Mouse (Mus musculus) MEL (cell line): ENCODE measurements around the gene Sema3b. TPM values are rescaled to one million over a fixed set of nuclear protein-coding genes. Genes with fewer than 3 reads are reported as not detected.

Experiments
- DNase-seq: peaks from one replicate; pipeline ENCODE4 v3.0.0; 2011; ENCODE audit warnings: low read depth, low spot score
- H3K27ac ChIP-seq: 2 replicates; pipeline ENCODE4 v1.5.1; 2012; ENCODE audit warnings: low read depth, mild to moderate bottlenecking, control low read depth, low read length, moderate library complexity; ENCODE audit not compliant: control insufficient read depth
- H3K27me3 ChIP-seq, 2 experiments: fragments of 150-350 bp in 1 of 2; sonication (generic) in 1 of 2; 2 replicates each; pipeline ENCODE4 v1.6.1; 2012; ENCODE audit warnings: low read length in 2 of 2, mild to moderate bottlenecking in 2 of 2, improper control_type of control experiment in 1 of 2, moderate library complexity in 1 of 2; ENCODE audit not compliant: insufficient read depth in 2 of 2, control insufficient read depth in 1 of 2
- H3K36me3 ChIP-seq, 2 experiments: 2 replicates each; pipeline ENCODE4 v1.6.1; 2012 to 2014; ENCODE audit warnings: low read length in 2 of 2, improper control_type of control experiment in 1 of 2, inconsistent platforms in 1 of 2, mild to moderate bottlenecking in 1 of 2; ENCODE audit not compliant: insufficient read depth in 2 of 2, control insufficient read depth in 1 of 2
- H3K4me1 ChIP-seq, 2 experiments: fragments of 150-350 bp in 1 of 2; sonication (generic) in 1 of 2; 2 replicates each; pipeline ENCODE4 v1.6.1; 2012; ENCODE audit warnings: low read length in 2 of 2, improper control_type of control experiment in 1 of 2, mild to moderate bottlenecking in 1 of 2; ENCODE audit not compliant: insufficient read depth in 2 of 2, control insufficient read depth in 1 of 2
- H3K4me3 ChIP-seq, 2 experiments: fragments of 150-350 bp in 1 of 2; sonication (generic) in 1 of 2; 2 replicates each; pipeline ENCODE4 v1.5.1; 2012; ENCODE audit warnings: low read depth in 2 of 2, low read length in 2 of 2, mild to moderate bottlenecking in 2 of 2, moderate library complexity in 2 of 2, control low read depth in 1 of 2, improper control_type of control experiment in 1 of 2; ENCODE audit not compliant: control insufficient read depth in 1 of 2, insufficient read depth in 1 of 2
- H3K79me2 ChIP-seq: 2 replicates; pipeline ENCODE4 v1.6.1; 2012; ENCODE audit warnings: mild to moderate bottlenecking, low read length, moderate library complexity; ENCODE audit not compliant: control insufficient read depth, poor library complexity, insufficient read depth
- H3K9ac ChIP-seq: 2 replicates; pipeline ENCODE4 v1.6.1; 2012; ENCODE audit warnings: low read depth, mild to moderate bottlenecking, control low read depth, low read length, moderate library complexity; ENCODE audit not compliant: control insufficient read depth, poor library complexity, severe bottlenecking
- H3K9me3 ChIP-seq: fragments of 150-350 bp; sonication (generic); replicated peaks from 2 replicates; pipeline ENCODE4 v1.6.1; 2012; ENCODE audit warnings: mild to moderate bottlenecking, low read length, improper control_type of control experiment, moderate library complexity; ENCODE audit not compliant: insufficient read depth
- BHLHE40 ChIP-seq: IDR thresholded peaks from 2 replicates; pipeline ENCODE4 v1.6.1; 2012; ENCODE audit warnings: low read depth, mild to moderate bottlenecking, inconsistent platforms, low read length, improper control_type of control experiment, borderline replicate concordance
- CHD2 ChIP-seq: IDR thresholded peaks from 2 replicates; pipeline ENCODE4 v1.6.1; 2011; ENCODE audit warnings: low read length, improper control_type of control experiment
- CTCF ChIP-seq, 3 experiments: IDR thresholded peaks in 2 of 3; conservative IDR thresholded peaks in 1 of 3; 2 replicates each; pipeline ENCODE4 v1.5.1; 2011 to 2012; ENCODE audit warnings: low read length in 3 of 3, low read depth in 2 of 3, mild to moderate bottlenecking in 2 of 3, improper control_type of control experiment in 1 of 3, inconsistent platforms in 1 of 3, mixed read lengths in 1 of 3, moderate library complexity in 1 of 3; ENCODE audit not compliant: control insufficient read depth in 1 of 3, insufficient read depth in 1 of 3, poor library complexity in 1 of 3, severe bottlenecking in 1 of 3
- KAT2A ChIP-seq: conservative IDR thresholded peaks from 2 replicates; pipeline ENCODE4 v1.6.1; 2012; ENCODE audit warnings: low read depth, low read length, improper control_type of control experiment, inconsistent platforms
- MAFK ChIP-seq: IDR thresholded peaks from 2 replicates; pipeline ENCODE4 v1.6.1; 2011; ENCODE audit warnings: low read depth, mild to moderate bottlenecking, low read length, improper control_type of control experiment, borderline replicate concordance
- MAX ChIP-seq: IDR thresholded peaks from 2 replicates; pipeline ENCODE4 v1.6.1; 2011; ENCODE audit warnings: low read length, improper control_type of control experiment
- MAZ ChIP-seq: IDR thresholded peaks from 2 replicates; pipeline ENCODE4 v1.6.1; 2012; ENCODE audit warnings: low read depth, mild to moderate bottlenecking, inconsistent platforms, low read length, improper control_type of control experiment
- MEF2A ChIP-seq: IDR thresholded peaks from 2 replicates; pipeline ENCODE4 v1.6.1; 2014; ENCODE audit warnings: low read depth, mild to moderate bottlenecking, inconsistent platforms, low read length, improper control_type of control experiment; ENCODE audit not compliant: poor library complexity, insufficient replicate concordance, severe bottlenecking; ENCODE audit errors: extremely low read depth
- MYB ChIP-seq: IDR thresholded peaks from 2 replicates; pipeline ENCODE4 v1.6.1; 2011; ENCODE audit warnings: mild to moderate bottlenecking, low read depth, low read length, improper control_type of control experiment
- MYC ChIP-seq: IDR thresholded peaks from 2 replicates; pipeline ENCODE4 v1.6.1; 2011; ENCODE audit warnings: low read depth, mild to moderate bottlenecking, low read length, improper control_type of control experiment, moderate library complexity
- NELFE ChIP-seq: IDR thresholded peaks from 2 replicates; pipeline ENCODE4 v1.6.1; 2011; ENCODE audit warnings: low read depth, low read length, improper control_type of control experiment
- POLR2A ChIP-seq, 2 experiments: IDR thresholded peaks; 2 replicates each; pipeline ENCODE4 v1.6.1; 2011 to 2012; ENCODE audit warnings: low read length in 2 of 2, mild to moderate bottlenecking in 2 of 2, control low read depth in 1 of 2, improper control_type of control experiment in 1 of 2, low read depth in 1 of 2, moderate library complexity in 1 of 2; ENCODE audit not compliant: control insufficient read depth in 1 of 2, insufficient read depth in 1 of 2, poor library complexity in 1 of 2
- POLR2AphosphoS5 ChIP-seq: IDR thresholded peaks from 2 replicates; pipeline ENCODE4 v1.6.1; 2012; ENCODE audit warnings: low read depth, borderline replicate concordance, mild to moderate bottlenecking, inconsistent platforms, low read length, moderate library complexity, mixed read lengths
- RAD21 ChIP-seq: IDR thresholded peaks from 2 replicates; pipeline ENCODE4 v1.6.1; 2011; ENCODE audit warnings: mild to moderate bottlenecking, low read depth, low read length, improper control_type of control experiment
- TAL1 ChIP-seq: IDR thresholded peaks from 2 replicates; pipeline ENCODE4 v1.6.1; 2012; ENCODE audit warnings: mild to moderate bottlenecking, inconsistent platforms, low read length, moderate library complexity, mixed read lengths
- UBTF ChIP-seq: IDR thresholded peaks from 2 replicates; pipeline ENCODE4 v1.6.1; 2012; ENCODE audit warnings: low read depth, mild to moderate bottlenecking, inconsistent platforms, low read length, improper control_type of control experiment, moderate library complexity, borderline replicate concordance; ENCODE audit not compliant: insufficient read depth
- USF1 ChIP-seq: IDR thresholded peaks from 2 replicates; pipeline ENCODE4 v1.6.1; 2014; ENCODE audit warnings: low read depth, mild to moderate bottlenecking, inconsistent platforms, low read length, improper control_type of control experiment, moderate library complexity
- USF2 ChIP-seq, 2 experiments: IDR thresholded peaks; 2 replicates each; pipeline ENCODE4 v1.6.1; 2011 to 2012; ENCODE audit warnings: improper control_type of control experiment in 2 of 2, low read length in 2 of 2, borderline replicate concordance in 1 of 2, inconsistent platforms in 1 of 2, low read depth in 1 of 2, mild to moderate bottlenecking in 1 of 2; ENCODE audit not compliant: insufficient read depth in 1 of 2
- ZC3H11A ChIP-seq: IDR thresholded peaks from 2 replicates; pipeline ENCODE4 v1.6.1; 2012; ENCODE audit warnings: low read depth, mild to moderate bottlenecking, inconsistent platforms, low read length, improper control_type of control experiment
- ZKSCAN1 ChIP-seq: IDR thresholded peaks from 2 replicates; pipeline ENCODE4 v1.6.1; 2012; ENCODE audit warnings: low read depth, mild to moderate bottlenecking, inconsistent platforms, low read length, improper control_type of control experiment, moderate library complexity
- ZNF384 ChIP-seq: IDR thresholded peaks from 2 replicates; pipeline ENCODE4 v1.6.1; 2012; ENCODE audit warnings: low read depth, mild to moderate bottlenecking, inconsistent platforms, low read length, improper control_type of control experiment
- polyA plus RNA-seq, 2 experiments: library from polyadenylated mRNA; stranded (reverse) in 1 of 2; unstranded in 1 of 2; fragments of >175 nt in 1 of 2; fragments of >200 nt in 1 of 2; gene quantifications; 2 replicates each; pipeline versions ENCODE4 v1.2.1 to v1.2.4; 2012; ENCODE audit warnings: low replicate concordance in 2 of 2, low read depth in 1 of 2; ENCODE audit not compliant: insufficient read length in 2 of 2, insufficient read depth in 1 of 2, missing spikeins in 1 of 2
- total RNA-seq: library from RNA; depleted of rRNA; stranded (reverse); fragments of 300-350 nt; gene quantifications from 2 replicates; pipeline ENCODE4 v1.2.3, GENCODE M21; 2012

The Sema3b gene
- total and polyA plus RNA-seq, 3 experiments = 0.04 to 0.21 TPM; not detected in 1

DNA sequence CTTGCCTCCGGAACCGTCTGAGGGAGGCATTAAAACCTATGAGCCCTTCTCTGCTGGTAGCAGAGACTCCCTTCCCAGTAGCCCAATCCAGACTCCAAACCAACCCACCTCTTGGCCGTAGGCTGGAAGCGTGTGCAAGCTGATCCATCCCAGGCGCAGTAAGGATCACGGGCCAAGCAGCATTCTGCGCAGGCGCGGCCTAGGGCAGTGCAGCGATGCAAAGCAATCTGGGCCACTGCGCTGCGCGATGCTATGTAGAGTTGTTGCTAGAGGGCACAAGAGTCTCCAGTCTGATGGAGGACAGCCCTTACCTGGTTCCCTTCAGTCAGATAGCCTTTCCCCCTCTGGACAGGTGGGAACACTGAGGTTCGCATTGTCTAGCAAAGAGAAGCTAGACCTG lies 9.2 kb downstream of the Sema3b start:
- no peaks in the 10 kb centered on the region; the same call in 1 of the 2 replicates for H3K79me2 ChIP-seq
- TF ChIP-seq MYB (no peak), MAZ (no peak), ZKSCAN1 (no peak), BHLHE40 (no peak), MEF2A (no peak), UBTF (no peak), MYC (no peak), MAFK (no peak), MAX (no peak), RAD21 (no peak), TAL1 (no peak)
- TF ChIP-seq, all 39 proteins: peak for 0
- DNase-seq = no peak
- H3K4me3 ChIP-seq = no peak overlapping the region
- H3K9me3 ChIP-seq = no peaks in the 10 kb centered on the region
- H3K27me3 ChIP-seq = no peaks in the 10 kb centered on the region
- H3K9ac ChIP-seq = no peak overlapping the region
- no peak overlapping the region for H3K27ac ChIP-seq
- H3K4me1 ChIP-seq = peaks cover 0 to 18% of the 10 kb centered on the region in 2 experiments; a peak in 2 of 4 replicates
- peaks cover 0 to 6% of the 10 kb centered on the region in 2 experiments; a peak in 2 of 4 replicates for H3K36me3 ChIP-seq

DNA sequence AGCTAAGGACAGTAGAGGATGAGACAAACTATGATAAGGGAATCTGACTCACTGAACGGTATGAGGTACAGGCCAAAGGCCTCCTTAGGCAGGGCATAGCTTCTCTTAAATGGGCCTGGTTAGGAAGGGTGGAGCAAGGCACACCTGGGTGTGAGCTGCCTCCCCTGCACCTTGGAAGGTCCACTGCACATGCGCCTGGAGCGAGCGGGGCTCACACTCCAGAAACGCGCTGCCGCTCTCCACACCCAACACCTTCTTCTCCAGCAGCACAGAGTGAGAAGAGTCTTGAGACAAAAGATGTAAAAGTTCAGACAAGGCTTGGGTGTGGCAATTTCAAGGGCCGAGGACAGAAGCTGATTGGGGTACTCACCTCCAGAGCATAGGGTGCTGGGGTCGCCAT lies 9.6 kb downstream of the Sema3b start:
- Histone ChIP-seq H3K27ac (no peak overlapping the region), H3K4me3 (no peak overlapping the region), H3K79me2 (no peaks in the 10 kb centered on the region; the same call in 1 of the 2 replicates), H3K9ac (no peak overlapping the region), H3K4me1 (peaks cover 0 to 18% of the 10 kb centered on the region in 2 experiments; a peak in 2 of 4 replicates), H3K9me3 (no peaks in the 10 kb centered on the region), H3K27me3 (no peaks in the 10 kb centered on the region), H3K36me3 (peaks cover 0 to 6% of the 10 kb centered on the region in 2 experiments; a peak in 3 of 4 replicates)
- no peak for DNase-seq
- no peak for TF ChIP-seq NELFE
- TF ChIP-seq UBTF = no peak

DNA sequence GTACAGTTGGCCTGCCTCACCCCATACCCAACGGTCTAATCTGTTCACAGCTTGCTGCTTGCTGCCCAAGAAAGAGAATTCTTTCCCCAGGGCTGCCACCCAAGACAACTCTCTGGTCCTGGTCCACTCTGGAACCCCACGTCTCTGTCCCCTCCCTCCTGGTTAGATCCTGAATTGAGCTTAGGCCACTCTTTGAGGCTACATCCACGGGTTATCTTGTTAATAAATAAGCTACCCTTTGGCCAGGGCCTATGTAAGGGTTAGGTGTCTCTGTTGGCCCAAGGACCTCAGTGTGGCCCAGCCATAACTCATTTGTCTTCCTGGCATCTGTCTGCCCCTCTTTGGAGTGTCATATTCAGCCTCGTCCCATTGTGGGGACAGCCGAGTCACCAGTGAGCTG lies 10.6 kb downstream of the Sema3b start:
- Histone ChIP-seq H3K9me3 (no peaks in the 10 kb centered on the region), H3K4me3 (no peak overlapping the region), H3K9ac (no peak overlapping the region), H3K27ac (no peak overlapping the region), H3K79me2 (no peaks in the 10 kb centered on the region; the same call in 1 of the 2 replicates), H3K36me3 (peaks cover 0 to 6% of the 10 kb centered on the region in 2 experiments; a peak in 3 of 4 replicates), H3K27me3 (no peaks in the 10 kb centered on the region), H3K4me1 (peaks cover 0 to 15% of the 10 kb centered on the region in 2 experiments; a peak in 2 of 4 replicates)
- TF ChIP-seq CHD2 (no peak), MEF2A (no peak), POLR2A (IDR thresholded peaks at IDR 0.05; ENCODE audit: control insufficient read depth in 1 of 2, insufficient read depth in 1 of 2, low read depth in 1 of 2, low read length in 2 of 2, poor library complexity in 1 of 2) (no peak), ZC3H11A (no peak), KAT2A (no peak), RAD21 (no peak), ZNF384 (no peak), USF2 (IDR thresholded peaks at IDR 0.05; ENCODE audit: borderline replicate concordance in 1 of 2, insufficient read depth in 1 of 2, low read depth in 1 of 2, low read length in 2 of 2) (no peak), ZKSCAN1 (no peak), BHLHE40 (no peak), USF1 (no peak), MAX (no peak), CTCF (IDR thresholded peaks at IDR 0.05 in 2 of 3, conservative IDR thresholded peaks at IDR 0.05 in 1 of 3; ENCODE audit: control insufficient read depth in 1 of 3, insufficient read depth in 1 of 3, low read depth in 2 of 3, low read length in 3 of 3, poor library complexity in 1 of 3, severe bottlenecking in 1 of 3) (no peak), POLR2AphosphoS5 (no peak)
- DNase-seq = no peak
